Mouse (Mus musculus) hindbrain, embryonic 11.5 days (tissue): ENCODE data around the gene Timm8a1. TPM values are rescaled to one million over a fixed set of nuclear protein-coding genes. Genes with fewer than 3 reads are reported as not detected.

ENCODE experiments used
- polyA plus RNA-seq: library from polyadenylated mRNA; unstranded; fragments of >200 nt; fragmentation: Nextera tagmentation; extraction: Ambion mirVana; gene quantifications from 2 replicates; pipeline ENCODE4 v1.2.1, GENCODE M21; 2014

Timm8a1 gene
- polyA plus RNA-seq, 1 experiment from 2014 or later, result 59.6 TPM

Other genes with a start within 250 kb of the Timm8a1 start
- gene Tmem35a, start 246.6 kb downstream of the Timm8a1 start, polyA plus RNA-seq, result 27.9 and 31.5 TPM in 2 replicates
- 27.6 and 28.2 TPM in 2 replicates for gene Cenpi, start 233.8 kb downstream of the Timm8a1 start, polyA plus RNA-seq
- 6.5 and 8.4 TPM in 2 replicates for gene Drp2, start 137.3 kb downstream of the Timm8a1 start, polyA plus RNA-seq
- gene Taf7l, start 65.4 kb downstream of the Timm8a1 start, polyA plus RNA-seq, result 0.14 TPM in 1 of 2 replicates, not detected in the other
- 1.1 and 1.2 TPM in 2 replicates for gene Btk, start 41.7 kb upstream of the Timm8a1 start, polyA plus RNA-seq
- 279 and 285 TPM in 2 replicates for gene Rpl36a, start 43.8 kb upstream of the Timm8a1 start, polyA plus RNA-seq
- gene Gla, start 59.3 kb upstream of the Timm8a1 start, polyA plus RNA-seq, result 3.0 and 5.0 TPM in 2 replicates
- 127 and 174 TPM in 2 replicates for gene Hnrnph2, start 59.3 kb upstream of the Timm8a1 start, polyA plus RNA-seq
- 6.1 and 8.1 TPM in 2 replicates for gene Armcx4, start 144.7 kb upstream of the Timm8a1 start, polyA plus RNA-seq
- gene Armcx1, start 176.1 kb upstream of the Timm8a1 start, polyA plus RNA-seq, result 50.2 and 54.4 TPM in 2 replicates
- 16.5 and 19.1 TPM in 2 replicates for gene Armcx6, start 209.6 kb upstream of the Timm8a1 start, polyA plus RNA-seq
- 62.5 and 66.1 TPM in 2 replicates for gene Armcx3, start 214.7 kb upstream of the Timm8a1 start, polyA plus RNA-seq